Mouse (Mus musculus): ENCODE measurements around the gene Olfr599. TPM values are rescaled to one million over a fixed set of nuclear protein-coding genes. Genes with fewer than 3 reads are reported as not detected.
"Not testable (repeated sequence)": the region's sequence is repeated elsewhere in the genome, so short reads cannot be mapped to it uniquely, and the experiment has no call there.

The Olfr599 gene
- total RNA-seq (2014; rRNA removed; ENCODE audit: low replicate concordance) = not detected in 2 replicates
- polyA plus RNA-seq (2015; fragmentation: Nextera tagmentation; extraction: Ambion mirVana) = not detected in 2 replicates

DNA sequence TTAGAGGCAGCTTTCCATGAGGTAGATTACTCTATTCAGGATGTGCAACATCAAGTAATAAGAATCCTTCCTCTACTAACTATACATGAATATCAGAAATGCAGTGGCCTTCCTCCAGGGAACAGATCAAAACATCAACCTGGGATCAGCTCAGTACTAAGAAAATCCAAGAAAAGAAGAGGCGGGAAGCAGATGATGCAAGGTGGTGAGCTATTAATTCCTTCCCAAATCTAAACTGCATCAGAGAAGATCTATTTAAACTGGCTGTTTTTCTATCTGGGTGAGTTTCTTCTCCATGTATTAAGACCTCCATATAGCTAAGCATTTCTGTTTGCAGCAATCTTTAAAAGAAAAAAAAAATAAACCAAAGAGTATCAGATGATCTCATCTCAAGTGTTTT is at the start of gene Olfr599:
Gene Olfr599 (plus strand): TSS at position 301 of the 400 bp plus-strand sequence.
- Histone ChIP-seq H3K36me3 (replicated peaks; ENCODE audit: control insufficient read depth, insufficient read depth, low read length) (no peaks in the 10 kb centered on the region), H3K27ac (ENCODE audit: low read depth) (no peak within 1 kb of the TSS), H3K9ac (replicated peaks; ENCODE audit: low read depth, low read length) (no peak within 1 kb of the TSS), H3K4me2 (ENCODE audit: low read depth, low read length) (no peak within 1 kb of the TSS), H3K27me3 (ENCODE audit: control insufficient read depth, insufficient read depth, low read length) (no peaks in the 10 kb centered on the region), H3K4me3 (ENCODE audit: low read depth, low read length) (no peak within 1 kb of the TSS), H3K9me3 (replicated peaks; ENCODE audit: control insufficient read depth, low read length) (no peaks in the 10 kb centered on the region), H3K4me1 (ENCODE audit: control insufficient read depth, insufficient read depth) (no peaks in the 10 kb centered on the region)
- ATAC-seq (ENCODE audit: insufficient read depth, low read depth) = no peak
- no peak for TF ChIP-seq CTCF (IDR thresholded peaks at IDR 0.05; ENCODE audit: low read depth)
- no peak for TF ChIP-seq EP300 (IDR thresholded peaks at IDR 0.05; ENCODE audit: low read depth)
- WGBS = 93% methylated on average over 1 of the region's 1 CpGs
- no peak for DNase-seq (ENCODE audit: low spot score)

GRCm38 (mm10) chr7:103305348-103305747 is 30.4 kb upstream of the Olfr599 start, which contains the start of gene Olfr596:
Olfr596 (plus strand) TSS chr7:103305648.
- H3K4me3 ChIP-seq (ENCODE audit: low read depth, low read length); DNase-seq (ENCODE audit: low spot score); H3K27ac ChIP-seq (ENCODE audit: low read depth); H3K4me2 ChIP-seq (ENCODE audit: low read depth, low read length); H3K9ac ChIP-seq (replicated peaks; ENCODE audit: low read depth, low read length); H3K36me3 ChIP-seq (replicated peaks; ENCODE audit: control insufficient read depth, insufficient read depth, low read length); H3K27me3 ChIP-seq (ENCODE audit: control insufficient read depth, insufficient read depth, low read length); H3K9me3 ChIP-seq (replicated peaks; ENCODE audit: control insufficient read depth, low read length); ATAC-seq (ENCODE audit: insufficient read depth, low read depth); H3K4me1 ChIP-seq (ENCODE audit: control insufficient read depth, insufficient read depth): not testable (repeated sequence)
- WGBS = 70% methylated on average over 2 of the region's 2 CpGs

DNA sequence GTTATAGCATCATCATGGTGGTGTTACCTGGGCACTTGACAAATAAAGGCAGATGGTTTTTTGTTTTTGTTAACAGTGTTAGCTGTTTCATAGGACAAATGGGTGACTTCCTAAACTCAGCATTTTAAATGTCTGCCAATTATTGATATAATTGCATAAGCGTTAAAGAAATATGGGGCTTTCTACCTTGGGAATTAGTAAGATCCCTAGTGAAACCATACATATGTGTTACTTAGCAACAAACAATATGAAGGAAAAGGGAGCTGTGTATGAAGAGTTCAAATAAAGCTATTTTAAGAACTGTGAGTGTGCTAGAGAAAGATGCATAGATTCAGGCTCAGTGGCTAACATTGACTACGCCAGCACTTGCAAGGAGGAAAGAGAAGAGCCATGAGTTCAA is 19.7 kb upstream of the Olfr599 start, which contains the start of gene Olfr597:
Gene Olfr597 (plus strand): TSS at position 301 of the 400 bp plus-strand sequence.
- not testable (repeated sequence) for H3K9ac ChIP-seq (replicated peaks; ENCODE audit: low read depth, low read length); H3K27ac ChIP-seq (ENCODE audit: low read depth); H3K27me3 ChIP-seq (ENCODE audit: control insufficient read depth, insufficient read depth, low read length); H3K36me3 ChIP-seq (replicated peaks; ENCODE audit: control insufficient read depth, insufficient read depth, low read length); H3K4me3 ChIP-seq (ENCODE audit: low read depth, low read length); H3K4me2 ChIP-seq (ENCODE audit: low read depth, low read length); DNase-seq (ENCODE audit: low spot score); H3K9me3 ChIP-seq (replicated peaks; ENCODE audit: control insufficient read depth, low read length); ATAC-seq (ENCODE audit: insufficient read depth, low read depth); H3K4me1 ChIP-seq (ENCODE audit: control insufficient read depth, insufficient read depth)
- 70% methylated on average over 2 of the region's 2 CpGs for WGBS

- DNase-seq (ENCODE audit: low spot score) (no peak), ATAC-seq (ENCODE audit: insufficient read depth, low read depth) (no peak)
- Histone ChIP-seq H3K27me3 (ENCODE audit: control insufficient read depth, insufficient read depth, low read length) (no peaks in the 10 kb centered on the region), H3K27ac (ENCODE audit: low read depth) (no peak within 1 kb of the TSS), H3K9me3 (replicated peaks; ENCODE audit: control insufficient read depth, low read length) (no peaks in the 10 kb centered on the region), H3K4me1 (ENCODE audit: control insufficient read depth, insufficient read depth) (no peaks in the 10 kb centered on the region), H3K9ac (replicated peaks; ENCODE audit: low read depth, low read length) (no peak within 1 kb of the TSS), H3K4me2 (ENCODE audit: low read depth, low read length) (no peak within 1 kb of the TSS), H3K36me3 (replicated peaks; ENCODE audit: control insufficient read depth, insufficient read depth, low read length) (no peaks in the 10 kb centered on the region), H3K4me3 (ENCODE audit: low read depth, low read length) (no peak within 1 kb of the TSS)
- TF ChIP-seq EP300 (IDR thresholded peaks at IDR 0.05; ENCODE audit: low read depth) = no peak
- TF ChIP-seq CTCF (IDR thresholded peaks at IDR 0.05; ENCODE audit: low read depth) = no peak
Measured at GRCm38 (mm10) chr7:103323268-103323667, 12.4 kb upstream of the Olfr599 start, which contains the start of gene Olfr598. Olfr598 (plus strand) TSS chr7:103323568.

DNA sequence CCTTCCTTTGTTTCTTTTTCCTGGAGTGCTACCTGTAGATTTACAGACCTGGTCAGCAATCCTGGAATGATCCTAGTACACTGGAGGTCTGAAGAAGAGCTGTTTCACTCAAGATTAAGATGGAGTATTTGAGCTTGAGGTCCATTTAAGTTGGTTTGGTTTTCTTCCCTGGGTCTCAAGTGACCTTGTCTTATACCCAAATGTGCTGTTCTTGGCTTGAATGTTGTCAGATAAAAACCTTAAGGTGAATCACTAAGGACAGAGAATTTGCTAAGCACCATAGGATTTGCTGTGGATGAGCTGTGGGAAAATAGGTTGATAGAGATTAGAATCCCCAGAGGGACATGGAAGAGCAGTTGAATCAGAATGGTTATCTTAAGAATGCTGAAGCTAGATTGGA is 13.9 kb downstream of the Olfr599 start, which contains the start of gene Olfr600:
Gene Olfr600 (minus strand): TSS at position 101 of the 400 bp plus-strand sequence.
- Histone ChIP-seq H3K4me1 (ENCODE audit: control insufficient read depth, insufficient read depth) (no peaks in the 10 kb centered on the region), H3K27me3 (ENCODE audit: control insufficient read depth, insufficient read depth, low read length) (no peaks in the 10 kb centered on the region), H3K4me2 (ENCODE audit: low read depth, low read length) (no peak within 1 kb of the TSS), H3K9me3 (replicated peaks; ENCODE audit: control insufficient read depth, low read length) (no peaks in the 10 kb centered on the region), H3K9ac (replicated peaks; ENCODE audit: low read depth, low read length) (no peak within 1 kb of the TSS), H3K27ac (ENCODE audit: low read depth) (no peak within 1 kb of the TSS), H3K4me3 (ENCODE audit: low read depth, low read length) (no peak within 1 kb of the TSS), H3K36me3 (replicated peaks; ENCODE audit: control insufficient read depth, insufficient read depth, low read length) (no peaks in the 10 kb centered on the region)
- no peak for DNase-seq (ENCODE audit: low spot score)
- ATAC-seq (ENCODE audit: insufficient read depth, low read depth) = no peak
- TF ChIP-seq CTCF (IDR thresholded peaks at IDR 0.05; ENCODE audit: low read depth) (no peak), EP300 (IDR thresholded peaks at IDR 0.05; ENCODE audit: low read depth) (no peak)

GRCm38 (mm10) chr7:103362555-103362954 is 26.8 kb downstream of the Olfr599 start, which contains the start of gene Olfr601:
Olfr601 (minus strand) TSS chr7:103362655.
- TF ChIP-seq CTCF (IDR thresholded peaks at IDR 0.05; ENCODE audit: low read depth) (no peak), EP300 (IDR thresholded peaks at IDR 0.05; ENCODE audit: low read depth) (no peak)
- H3K4me2 ChIP-seq (ENCODE audit: low read depth, low read length) = no peak within 1 kb of the TSS
- no peak for DNase-seq (ENCODE audit: low spot score)
- no peak within 1 kb of the TSS for H3K27ac ChIP-seq (ENCODE audit: low read depth)
- H3K27me3 ChIP-seq (ENCODE audit: control insufficient read depth, insufficient read depth, low read length) = no peaks in the 10 kb centered on the region
- H3K9me3 ChIP-seq (replicated peaks; ENCODE audit: control insufficient read depth, low read length) = no peaks in the 10 kb centered on the region
- 93% methylated on average over 1 of the region's 1 CpGs for WGBS
- ATAC-seq (ENCODE audit: insufficient read depth, low read depth) = no peak
- H3K4me1 ChIP-seq (ENCODE audit: control insufficient read depth, insufficient read depth) = no peaks in the 10 kb centered on the region
- H3K36me3 ChIP-seq (replicated peaks; ENCODE audit: control insufficient read depth, insufficient read depth, low read length) = no peaks in the 10 kb centered on the region
- H3K9ac ChIP-seq (replicated peaks; ENCODE audit: low read depth, low read length) = no peak within 1 kb of the TSS
- no peak within 1 kb of the TSS for H3K4me3 ChIP-seq (ENCODE audit: low read depth, low read length)

All from heart, postnatal 0 days (tissue).